Mouse (Mus musculus) lung, adult 2 months (tissue): Measurements from ENCODE around the gene Zfp616.

Experiments used
- CTCF ChIP-seq: fragments of 200-500 bp; IDR thresholded peaks from 2 replicates; pipeline ENCODE4 v1.5.1; 2011; ENCODE audit warnings: mild to moderate bottlenecking, low read length, control low read depth; ENCODE audit not compliant: insufficient read depth
- POLR2A ChIP-seq: fragments of 200-500 bp; IDR thresholded peaks from 2 replicates; pipeline ENCODE4 v1.6.1; 2011; ENCODE audit warnings: low read depth, mild to moderate bottlenecking, control low read depth, low read length, borderline replicate concordance; ENCODE audit errors: extremely low read depth

- TF ChIP-seq CTCF = no peak
- TF ChIP-seq POLR2A = no peak
Measured at GRCm38 (mm10) chr11:74051347-74051746, 18.4 kb upstream of the Zfp616 start.
